Mouse (Mus musculus): ENCODE measurements around the gene Stoml2. TPM values are rescaled to one million over a fixed set of nuclear protein-coding genes. Genes with fewer than 3 reads are reported as not detected.
A peak's percentile ranks its signal among the peaks of the same experiment; 100 is the strongest.
"Not testable (repeated sequence)": the region's sequence is repeated elsewhere in the genome, so short reads cannot be mapped to it uniquely, and the experiment has no call there.

The Stoml2 gene
- polyA plus RNA-seq, 1 experiment from 2014 or later, result 238 TPM

DNA sequence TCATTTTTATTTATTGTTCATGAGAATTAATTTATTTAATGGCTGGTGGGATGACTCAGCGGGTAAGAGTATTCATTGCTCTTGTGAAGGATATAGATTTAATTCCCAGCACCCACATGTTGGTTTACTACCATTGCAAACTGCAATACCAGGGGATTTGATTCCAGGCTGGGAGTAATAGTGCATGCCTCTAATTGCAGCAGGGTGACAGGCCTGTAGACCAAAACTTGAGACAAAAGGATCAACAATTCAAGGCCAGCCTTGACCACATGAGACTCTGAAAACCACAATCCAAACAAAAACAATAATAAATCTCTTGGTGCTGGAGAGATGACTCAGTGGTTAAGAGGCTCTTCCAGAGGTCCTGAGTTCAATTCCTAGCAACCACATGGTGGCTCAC lies 19.4 kb downstream of the Stoml2 start:
- Histone ChIP-seq H3K4me3 (replicated peaks; ENCODE audit: low read length) (no peak overlapping the region), H3K36me3 (ENCODE audit: control insufficient read depth, insufficient read depth) (no peaks in the 10 kb centered on the region), H3K9ac (replicated peaks; ENCODE audit: low read depth, low read length) (no peak overlapping the region), H3K4me1 (replicated peaks; ENCODE audit: control insufficient read depth, insufficient read depth, low read length) (peaks cover 11% of the 10 kb centered on the region), H3K27me3 (replicated peaks; ENCODE audit: control insufficient read depth, insufficient read depth, low read length) (no peaks in the 10 kb centered on the region), H3K4me2 (ENCODE audit: low read length) (no peak overlapping the region), H3K27ac (ENCODE audit: low read length) (no peak overlapping the region), H3K9me3 (ENCODE audit: control insufficient read depth, low read length) (no peaks in the 10 kb centered on the region)
- WGBS, result 97% methylated on average over 1 of the region's 1 CpGs
- no peak for ATAC-seq

DNA sequence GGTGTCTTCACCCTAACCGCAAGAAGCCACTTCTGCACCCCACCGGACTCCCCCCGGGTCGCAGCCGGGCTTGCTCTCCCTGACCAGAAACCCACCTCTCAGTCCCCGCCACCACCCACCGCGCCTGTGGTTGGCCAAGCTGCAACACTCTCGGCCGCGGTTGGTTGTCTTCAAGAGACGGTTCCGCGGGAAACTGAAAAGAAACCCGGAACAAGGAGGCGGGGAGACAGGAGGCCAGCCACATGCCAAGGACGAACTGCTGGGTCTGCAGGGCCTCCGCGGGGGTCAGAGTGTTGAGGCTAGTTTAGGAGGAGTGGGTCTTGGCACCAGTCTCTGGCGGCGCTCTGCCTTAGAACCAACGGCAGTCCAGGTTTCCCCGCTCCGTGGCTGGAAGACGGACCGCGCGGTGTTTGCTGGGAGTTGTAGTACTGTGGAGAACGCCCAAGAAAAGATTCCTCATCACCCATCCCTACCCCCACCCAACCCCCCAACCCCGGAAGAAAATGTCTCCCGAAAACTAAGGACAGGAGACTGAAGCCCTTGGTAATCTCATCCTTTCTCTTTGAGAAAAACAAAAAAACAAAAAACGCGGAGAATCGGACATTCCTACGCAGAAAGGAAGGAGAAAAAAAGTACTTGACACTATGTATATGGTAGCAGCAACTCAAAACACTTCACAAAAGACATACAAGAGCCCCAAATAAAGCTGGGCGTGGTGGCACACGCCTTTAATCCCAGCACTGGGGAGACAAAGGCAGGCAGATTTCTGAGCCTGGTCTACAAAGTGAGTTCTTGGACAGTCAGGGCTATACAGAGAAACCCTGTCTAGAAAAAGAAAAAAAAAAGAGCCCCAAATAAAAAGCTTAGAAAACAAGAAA lies 21.1 kb downstream of the Stoml2 start, which contains the start of gene Fancg:
Gene Fancg, minus strand, starts transcription at position 346 of the 878 bp plus-strand sequence.
- Histone ChIP-seq H3K4me1 (replicated peaks; ENCODE audit: control insufficient read depth, insufficient read depth, low read length) (peaks cover 11% of the 10 kb centered on the region), H3K27me3 (replicated peaks; ENCODE audit: control insufficient read depth, insufficient read depth, low read length) (no peaks in the 10 kb centered on the region), H3K36me3 (ENCODE audit: control insufficient read depth, insufficient read depth) (no peaks in the 10 kb centered on the region), H3K27ac (ENCODE audit: low read length) (peak within 1 kb of the TSS; percentile 48; the same call in 1 of the 2 replicates), H3K9me3 (ENCODE audit: control insufficient read depth, low read length) (no peaks in the 10 kb centered on the region), H3K9ac (replicated peaks; ENCODE audit: low read depth, low read length) (peak within 1 kb of the TSS; percentile 71), H3K4me3 (replicated peaks; ENCODE audit: low read length) (peak within 1 kb of the TSS; percentile 69), H3K4me2 (ENCODE audit: low read length) (peak within 1 kb of the TSS; percentile 88)
- ATAC-seq, result peak; percentile 96
- under 1% methylated on average over 37 of the region's 37 CpGs for WGBS

DNA sequence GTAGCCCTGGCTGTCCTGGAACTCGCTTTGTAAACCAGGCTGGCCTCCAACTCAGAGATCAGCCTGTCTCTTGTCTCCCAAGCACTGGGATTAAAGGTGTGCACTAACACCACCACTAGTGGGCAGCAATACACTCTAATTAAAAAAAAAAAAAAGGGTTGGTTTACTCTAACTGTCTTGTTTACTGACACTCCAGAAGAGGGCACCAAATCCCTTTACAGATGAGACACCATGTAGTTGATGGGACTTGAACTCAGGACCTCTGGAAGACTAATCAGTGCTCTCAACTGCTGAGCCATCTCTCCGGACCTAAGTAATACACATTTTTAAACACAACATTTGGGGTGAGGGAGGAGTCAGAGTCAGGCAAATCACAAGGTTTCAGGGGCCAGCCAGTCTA lies 25.7 kb downstream of the Stoml2 start:
- Histone ChIP-seq H3K4me1 (replicated peaks; ENCODE audit: control insufficient read depth, insufficient read depth, low read length) (peaks cover 11% of the 10 kb centered on the region), H3K27me3 (replicated peaks; ENCODE audit: control insufficient read depth, insufficient read depth, low read length) (no peaks in the 10 kb centered on the region), H3K4me2 (ENCODE audit: low read length) (no peak overlapping the region), H3K9ac (replicated peaks; ENCODE audit: low read depth, low read length) (no peak overlapping the region), H3K36me3 (ENCODE audit: control insufficient read depth, insufficient read depth) (no peaks in the 10 kb centered on the region), H3K9me3 (ENCODE audit: control insufficient read depth, low read length) (no peaks in the 10 kb centered on the region), H3K27ac (ENCODE audit: low read length) (no peak overlapping the region), H3K4me3 (replicated peaks; ENCODE audit: low read length) (no peak overlapping the region)
- 49% methylated on average over 2 of the region's 2 CpGs for WGBS
- no peak for ATAC-seq

DNA sequence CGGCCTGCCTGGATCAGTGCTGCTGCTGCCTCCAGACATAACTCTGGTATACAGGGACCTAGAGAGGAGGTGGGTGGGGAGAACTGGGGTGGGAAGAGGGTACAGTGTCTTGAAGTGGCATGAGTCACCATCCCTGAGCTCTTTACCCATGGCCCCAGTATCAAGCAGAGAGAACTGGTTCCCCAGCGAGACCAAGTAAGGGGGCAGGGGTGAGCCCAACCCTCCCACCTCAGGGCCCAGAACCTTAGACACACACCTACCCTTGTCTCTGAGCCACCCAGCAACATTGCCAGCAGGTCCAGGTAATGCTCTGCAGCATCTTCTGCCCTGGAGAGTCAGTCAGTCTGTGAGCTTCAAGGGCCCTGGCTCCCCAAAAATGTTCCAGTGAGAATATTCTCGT lies 26.6 kb downstream of the Stoml2 start:
- peaks cover 9% of the 10 kb centered on the region for H3K4me1 ChIP-seq (replicated peaks; ENCODE audit: control insufficient read depth, insufficient read depth, low read length)

DNA sequence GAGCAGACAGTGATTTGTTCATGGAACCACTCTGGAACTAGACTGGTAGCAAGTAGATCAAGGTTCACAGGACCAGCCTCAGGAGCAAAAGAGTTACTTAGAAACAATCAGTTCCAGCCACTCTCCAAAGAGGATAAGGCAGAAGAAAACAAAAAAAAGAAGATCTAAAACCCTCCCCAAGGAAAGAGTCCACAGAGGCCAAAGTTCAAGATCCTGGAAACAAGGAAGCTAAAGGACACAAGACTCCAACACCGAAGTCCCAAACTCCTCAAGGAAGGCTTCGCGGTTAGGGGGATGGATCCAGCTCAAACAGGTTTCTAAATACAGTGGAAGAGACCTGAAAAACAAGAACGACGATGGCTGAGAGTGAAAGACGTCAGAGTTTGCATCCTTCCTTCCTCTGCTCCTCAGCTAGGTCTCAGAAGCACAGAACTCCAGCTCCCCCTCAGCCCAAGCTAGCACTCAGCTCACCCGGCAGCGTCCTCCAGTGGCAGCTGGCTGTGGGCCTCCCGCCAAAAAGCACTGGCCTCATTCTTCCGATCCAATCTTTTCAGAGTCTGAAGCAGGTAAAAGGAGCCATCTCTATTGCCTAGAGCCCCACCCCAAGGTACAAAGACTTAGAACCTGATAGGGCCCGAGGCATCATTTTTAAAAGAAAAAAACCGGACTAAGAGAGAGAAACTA lies 28.6 kb downstream of the Stoml2 start:
- 73% methylated on average over 12 of the region's 12 CpGs for WGBS
- Histone ChIP-seq H3K4me3 (replicated peaks; ENCODE audit: low read length) (no peak overlapping the region), H3K4me1 (replicated peaks; ENCODE audit: control insufficient read depth, insufficient read depth, low read length) (peaks cover 13% of the 10 kb centered on the region), H3K27me3 (replicated peaks; ENCODE audit: control insufficient read depth, insufficient read depth, low read length) (no peaks in the 10 kb centered on the region), H3K9ac (replicated peaks; ENCODE audit: low read depth, low read length) (no peak overlapping the region), H3K27ac (ENCODE audit: low read length) (no peak overlapping the region), H3K4me2 (ENCODE audit: low read length) (no peak overlapping the region), H3K36me3 (ENCODE audit: control insufficient read depth, insufficient read depth) (no peaks in the 10 kb centered on the region), H3K9me3 (ENCODE audit: control insufficient read depth, low read length) (no peaks in the 10 kb centered on the region)
- ATAC-seq, result no peak

More for the DNA sequence above, 26.6 kb downstream of the Stoml2 start:
- 96% methylated on average over 3 of the region's 3 CpGs for WGBS
- no peaks in the 10 kb centered on the region for H3K27me3 ChIP-seq (replicated peaks; ENCODE audit: control insufficient read depth, insufficient read depth, low read length)
- H3K9me3 ChIP-seq (ENCODE audit: control insufficient read depth, low read length), result no peaks in the 10 kb centered on the region
- no peak overlapping the region for H3K4me3 ChIP-seq (replicated peaks; ENCODE audit: low read length)
- H3K4me2 ChIP-seq (ENCODE audit: low read length), result no peak overlapping the region
- no peak overlapping the region for H3K27ac ChIP-seq (ENCODE audit: low read length)
- no peak overlapping the region for H3K9ac ChIP-seq (replicated peaks; ENCODE audit: low read depth, low read length)
- no peaks in the 10 kb centered on the region for H3K36me3 ChIP-seq (ENCODE audit: control insufficient read depth, insufficient read depth)
- no peak for ATAC-seq

DNA sequence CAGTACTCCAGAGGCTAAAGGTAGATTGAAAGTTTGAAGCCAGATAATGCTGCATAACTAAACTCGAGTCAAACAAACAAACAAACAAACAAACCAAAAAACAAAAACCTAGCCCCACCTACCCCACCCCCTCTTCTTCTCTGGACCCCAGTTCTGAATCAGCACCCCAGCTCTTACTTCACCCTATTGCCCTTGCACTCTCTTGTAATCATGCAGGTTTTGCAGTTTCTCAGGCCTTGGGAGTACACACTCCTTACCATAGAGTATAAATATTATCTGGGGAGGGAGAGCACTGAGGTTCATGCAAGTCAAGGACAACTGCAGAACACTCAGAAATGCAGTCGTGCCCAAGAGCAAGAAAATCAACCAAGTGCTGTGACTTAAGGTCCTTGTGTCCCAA lies 30.2 kb downstream of the Stoml2 start:
- ATAC-seq, result no peak
- 100% methylated on average over 2 of the region's 2 CpGs for WGBS
- H3K9me3 ChIP-seq (ENCODE audit: control insufficient read depth, low read length), result no peaks in the 10 kb centered on the region
- H3K4me3 ChIP-seq (replicated peaks; ENCODE audit: low read length), result no peak overlapping the region
- H3K27me3 ChIP-seq (replicated peaks; ENCODE audit: control insufficient read depth, insufficient read depth, low read length), result no peaks in the 10 kb centered on the region
- no peak overlapping the region for H3K9ac ChIP-seq (replicated peaks; ENCODE audit: low read depth, low read length)
- no peak overlapping the region for H3K4me2 ChIP-seq (ENCODE audit: low read length)
- H3K36me3 ChIP-seq (ENCODE audit: control insufficient read depth, insufficient read depth), result no peaks in the 10 kb centered on the region
- H3K27ac ChIP-seq (ENCODE audit: low read length), result peak overlapping the region; percentile 92
- H3K4me1 ChIP-seq (replicated peaks; ENCODE audit: control insufficient read depth, insufficient read depth, low read length), result peaks cover 22% of the 10 kb centered on the region

DNA sequence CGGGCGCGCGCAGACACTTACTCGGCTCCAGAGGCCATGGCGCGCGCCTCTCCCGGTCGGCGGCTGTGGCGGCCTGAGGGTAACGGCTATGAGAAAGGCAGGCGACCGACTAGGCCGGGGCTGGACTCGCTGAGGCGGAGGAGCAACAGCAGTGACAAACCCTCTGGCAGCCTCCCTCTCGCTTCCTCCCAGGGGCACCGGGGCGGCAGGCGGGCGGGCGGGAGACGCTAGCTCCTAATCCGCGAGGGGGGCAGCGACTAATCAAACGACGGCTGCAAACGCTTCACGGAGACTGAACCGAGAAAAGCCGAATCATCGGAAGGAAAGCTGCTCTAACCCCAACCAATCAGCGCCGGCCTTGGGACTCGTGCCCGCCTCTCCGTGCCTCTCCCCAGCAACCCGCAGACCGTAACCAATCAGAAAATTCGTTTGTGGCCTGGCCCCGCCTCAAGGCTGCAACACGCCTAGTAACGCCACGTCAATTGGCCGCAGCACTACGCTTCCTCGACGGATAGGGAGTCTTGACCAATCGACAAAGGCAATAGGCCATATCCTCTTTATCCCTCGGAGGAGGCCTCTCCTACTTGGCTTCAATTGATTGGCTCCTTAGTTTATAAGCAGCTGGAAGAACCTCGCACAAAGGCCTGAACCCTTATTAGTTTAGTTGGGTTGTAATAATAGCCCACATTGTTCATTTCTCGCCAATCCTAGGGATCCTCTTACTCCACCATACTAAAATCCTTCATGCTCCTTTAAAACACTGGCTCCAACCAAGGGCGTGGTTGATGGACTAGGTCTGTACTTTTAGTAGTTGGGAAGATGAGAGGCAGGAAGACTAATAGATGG lies 31.1 kb downstream of the Stoml2 start, which contains the start of gene Vcp:
Gene Vcp, minus strand, starts transcription at position 367 of the 846 bp plus-strand sequence.
- Histone ChIP-seq H3K27ac (ENCODE audit: low read length) (peak within 1 kb of the TSS; percentile 99), H3K4me3 (replicated peaks; ENCODE audit: low read length) (peak within 1 kb of the TSS; percentile 98), H3K9ac (replicated peaks; ENCODE audit: low read depth, low read length) (peak within 1 kb of the TSS; percentile 96), H3K4me1 (replicated peaks; ENCODE audit: control insufficient read depth, insufficient read depth, low read length) (peaks cover 22% of the 10 kb centered on the region), H3K4me2 (ENCODE audit: low read length) (peak within 1 kb of the TSS; percentile 85)
- H3K27me3 ChIP-seq (replicated peaks; ENCODE audit: control insufficient read depth, insufficient read depth, low read length); H3K36me3 ChIP-seq (ENCODE audit: control insufficient read depth, insufficient read depth); H3K9me3 ChIP-seq (ENCODE audit: control insufficient read depth, low read length): not testable (repeated sequence)
- WGBS, result under 1% methylated on average over 47 of the region's 56 CpGs
- ATAC-seq, result peak; percentile 98

DNA sequence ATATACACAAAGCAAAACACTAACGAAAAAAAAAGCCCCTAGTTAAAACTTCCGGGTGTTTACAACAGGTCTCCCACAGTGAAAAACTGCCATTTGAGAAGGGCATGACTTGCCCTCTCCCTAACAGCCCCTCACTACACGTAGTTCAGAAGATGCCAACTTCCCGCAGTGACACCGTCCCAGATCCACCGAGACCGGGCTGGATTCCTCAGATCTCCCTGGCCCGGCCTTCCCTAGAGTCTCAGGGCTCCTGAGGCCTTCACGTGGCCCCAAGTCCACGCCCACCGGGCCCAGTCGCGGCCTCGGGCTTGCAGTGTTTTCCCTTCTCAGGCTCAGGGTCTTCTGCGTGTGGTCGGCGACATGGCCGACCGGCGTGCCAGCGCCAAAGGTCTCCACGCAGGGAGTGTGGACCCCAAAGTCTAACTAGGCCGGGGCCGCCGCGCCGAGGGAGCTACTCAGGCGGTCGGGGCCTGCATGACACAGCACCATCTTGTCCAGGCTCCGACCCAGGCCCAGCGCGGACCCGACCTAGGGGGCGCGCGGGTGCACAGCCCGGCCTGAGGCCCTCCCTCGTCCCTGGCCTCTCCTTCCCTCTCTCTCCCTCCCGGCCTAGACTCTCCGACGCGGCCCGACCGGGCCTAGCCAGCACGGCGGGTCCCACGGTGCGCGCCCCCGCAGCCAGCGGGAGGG lies 31.9 kb downstream of the Stoml2 start:
- peak overlapping the region; percentile 96 for H3K9ac ChIP-seq (replicated peaks; ENCODE audit: low read depth, low read length)
- H3K4me1 ChIP-seq (replicated peaks; ENCODE audit: control insufficient read depth, insufficient read depth, low read length), result peaks cover 22% of the 10 kb centered on the region
- H3K9me3 ChIP-seq (ENCODE audit: control insufficient read depth, low read length), result no peaks in the 10 kb centered on the region
- H3K27ac ChIP-seq (ENCODE audit: low read length), result peak overlapping the region; percentile 99
- H3K4me3 ChIP-seq (replicated peaks; ENCODE audit: low read length), result peak overlapping the region; percentile 98
- under 1% methylated on average over 51 of the region's 51 CpGs for WGBS
- peak overlapping the region; percentile 85 for H3K4me2 ChIP-seq (ENCODE audit: low read length)
- peaks cover 7% of the 10 kb centered on the region; the same call in 1 of the 2 replicates for H3K36me3 ChIP-seq (ENCODE audit: control insufficient read depth, insufficient read depth)
- no peaks in the 10 kb centered on the region for H3K27me3 ChIP-seq (replicated peaks; ENCODE audit: control insufficient read depth, insufficient read depth, low read length)
- ATAC-seq, result peak; percentile 61

Data from forebrain, embryonic 16.5 days (tissue).